Mouse (Mus musculus) stomach, embryonic 14.5 days (tissue): ENCODE data around the gene Caskin1. TPM values are rescaled to one million over a fixed set of nuclear protein-coding genes. Genes with fewer than 3 reads are reported as not detected.

Experiments used
- ATAC-seq: fragments of 200-750 bp; cut with Nextera tagmentation; 2 replicates; pipeline ENCODE4 v1.8.0; 2017; ENCODE audit warnings: low read depth, moderate TSS enrichment; ENCODE audit not compliant: insufficient number of reproducible peaks, insufficient read depth, low FRiP score
- H3K27ac ChIP-seq: fragments of 300-500 bp; sonication (generic); 2 replicates; pipeline ENCODE4 v1.5.1; 2014; ENCODE audit warnings: mild to moderate bottlenecking, low read length, moderate library complexity, mixed read lengths
- H3K27me3 ChIP-seq: fragments of 300-500 bp; sonication (generic); 2 replicates; pipeline ENCODE4 v1.6.1; 2014; ENCODE audit warnings: low read length, control low read depth, mixed read lengths; ENCODE audit not compliant: control insufficient read depth, insufficient read depth
- H3K36me3 ChIP-seq: fragments of 300-500 bp; sonication (generic); 2 replicates; pipeline ENCODE4 v1.6.1; 2014; ENCODE audit warnings: mild to moderate bottlenecking, control low read depth, low read length, moderate library complexity, mixed read lengths; ENCODE audit not compliant: control insufficient read depth, insufficient read depth
- H3K4me1 ChIP-seq: fragments of 300-500 bp; sonication (generic); 2 replicates; pipeline ENCODE4 v1.6.1; 2014; ENCODE audit warnings: low read length, control low read depth, mixed read lengths; ENCODE audit not compliant: control insufficient read depth, insufficient read depth
- H3K4me2 ChIP-seq: fragments of 300-500 bp; sonication (generic); replicated peaks from 2 replicates; pipeline ENCODE4 v1.6.1; 2014; ENCODE audit warnings: low read depth, low read length, control low read depth
- H3K4me3 ChIP-seq: fragments of 300-500 bp; sonication (generic); 2 replicates; pipeline ENCODE4 v1.5.1; 2014; ENCODE audit warnings: low read depth, low read length, control low read depth
- H3K9ac ChIP-seq: fragments of 300-500 bp; sonication (generic); replicated peaks from 2 replicates; pipeline ENCODE4 v1.6.1; 2014; ENCODE audit warnings: low read depth, mild to moderate bottlenecking, control low read depth, low read length, moderate library complexity, mixed read lengths
- H3K9me3 ChIP-seq: fragments of 300-500 bp; sonication (generic); 2 replicates; pipeline ENCODE4 v1.6.1; 2016; ENCODE audit warnings: low read depth, low read length, control low read depth; ENCODE audit not compliant: control insufficient read depth
- WGBS: fragments of 180-500 bp; shearing (Covaris S2); extraction: QIAGEN DNeasy Blood & Tissue Kit; methylation state at CpG from one replicate; pipeline ENCODE4 v1.1.7; 2014; 5-methylcytosine and 5-hydroxymethylcytosine counted together
- polyA plus RNA-seq: library from polyadenylated mRNA; unstranded; fragments of >200 nt; fragmentation: Nextera tagmentation; extraction: Ambion mirVana; gene quantifications from 2 replicates; pipeline ENCODE4 v1.2.1, GENCODE M21; 2014

Caskin1 gene
- polyA plus RNA-seq, 1 experiment from 2014 or later: 3.8 TPM

- H3K9ac ChIP-seq: no peak overlapping the region
Observed at GRCm38 (mm10) chr17:24513609-24514008, 25.2 kb downstream of the Caskin1 start.

GRCm38 (mm10) chr17:24514270-24515257 is 26.2 kb downstream of the Caskin1 start:
- no peak for ATAC-seq
- H3K36me3 ChIP-seq: peaks cover 66% of the 10 kb centered on the region

More at GRCm38 (mm10) chr17:24513609-24514008, 25.2 kb downstream of the Caskin1 start:
- Histone ChIP-seq H3K27me3 (no peaks in the 10 kb centered on the region), H3K4me1 (no peaks in the 10 kb centered on the region), H3K4me2 (no peak overlapping the region), H3K9me3 (no peaks in the 10 kb centered on the region), H3K4me3 (no peak overlapping the region), H3K36me3 (peaks cover 70% of the 10 kb centered on the region), H3K27ac (no peak overlapping the region)
- WGBS: 39% methylated on average over 5 of the region's 5 CpGs
- ATAC-seq: 0 out of 2 replicates have a peak, but pooled peaks have one; percentile 40

GRCm38 (mm10) chr17:24520450-24520849 is 32.0 kb downstream of the Caskin1 start:
- 87% methylated on average over 4 of the region's 4 CpGs for WGBS

More at GRCm38 (mm10) chr17:24514270-24515257, 26.2 kb downstream of the Caskin1 start:
- H3K4me3 ChIP-seq: no peak overlapping the region
- no peaks in the 10 kb centered on the region for H3K4me1 ChIP-seq
- H3K9ac ChIP-seq: no peak overlapping the region
- H3K9me3 ChIP-seq: no peaks in the 10 kb centered on the region
- no peaks in the 10 kb centered on the region for H3K27me3 ChIP-seq
- WGBS: 87% methylated on average over 24 of the region's 24 CpGs
- no peak overlapping the region for H3K4me2 ChIP-seq
- H3K27ac ChIP-seq: peak overlapping the region; percentile 12; the same call in 1 of the 2 replicates

GRCm38 (mm10) chr17:24524734-24525133 is 36.3 kb downstream of the Caskin1 start:
- no peak for ATAC-seq
- H3K9me3 ChIP-seq: no peaks in the 10 kb centered on the region
- WGBS: 60% methylated on average over 2 of the region's 2 CpGs
- H3K9ac ChIP-seq: 0 out of 2 replicates have a peak overlapping the region, but pooled peaks have one; percentile 6
- H3K27ac ChIP-seq: peak overlapping the region; percentile 27; the same call in 1 of the 2 replicates
- H3K36me3 ChIP-seq: peaks cover 7% of the 10 kb centered on the region
- H3K4me2 ChIP-seq: no peak overlapping the region
- H3K4me3 ChIP-seq: no peak overlapping the region
- no peaks in the 10 kb centered on the region for H3K27me3 ChIP-seq
- H3K4me1 ChIP-seq: peaks cover 12% of the 10 kb centered on the region

More at GRCm38 (mm10) chr17:24520450-24520849, 32.0 kb downstream of the Caskin1 start:
- Histone ChIP-seq H3K4me1 (no peaks in the 10 kb centered on the region), H3K4me3 (no peak overlapping the region), H3K27ac (no peak overlapping the region), H3K9me3 (no peaks in the 10 kb centered on the region), H3K9ac (no peak overlapping the region), H3K4me2 (no peak overlapping the region), H3K27me3 (no peaks in the 10 kb centered on the region), H3K36me3 (peaks cover 29% of the 10 kb centered on the region)
- ATAC-seq: no peak

GRCm38 (mm10) chr17:24527315-24527714 is 38.9 kb downstream of the Caskin1 start:
- ATAC-seq: no peak; the same call in 1 of the 2 replicates
- H3K4me1 ChIP-seq: peaks cover 20% of the 10 kb centered on the region
- H3K36me3 ChIP-seq: peaks cover 16% of the 10 kb centered on the region
- H3K4me3 ChIP-seq: peak overlapping the region; percentile 85
- H3K9me3 ChIP-seq: no peaks in the 10 kb centered on the region
- H3K9ac ChIP-seq: peak overlapping the region; percentile 71
- H3K27ac ChIP-seq: peak overlapping the region; percentile 79
- peak overlapping the region; percentile 76 for H3K4me2 ChIP-seq
- H3K27me3 ChIP-seq: no peaks in the 10 kb centered on the region
- WGBS: under 1% methylated on average over 19 of the region's 19 CpGs

GRCm38 (mm10) chr17:24527723-24528559 is 39.5 kb downstream of the Caskin1 start, which contains the start of gene Traf7:
Gene Traf7, minus strand, starts transcription at chr17:24527938.
- no peaks in the 10 kb centered on the region for H3K27me3 ChIP-seq
- H3K27ac ChIP-seq: peak within 1 kb of the TSS; percentile 81
- no peaks in the 10 kb centered on the region for H3K9me3 ChIP-seq
- peak within 1 kb of the TSS; percentile 84 for H3K4me2 ChIP-seq
- peaks cover 23% of the 10 kb centered on the region for H3K4me1 ChIP-seq
- WGBS: under 1% methylated on average over 40 of the region's 40 CpGs
- peak; percentile 98 for ATAC-seq
- H3K36me3 ChIP-seq: peaks cover 16% of the 10 kb centered on the region
- peak within 1 kb of the TSS; percentile 71 for H3K9ac ChIP-seq
- H3K4me3 ChIP-seq: peak within 1 kb of the TSS; percentile 85

- H3K4me2 ChIP-seq: peak overlapping the region; percentile 84
- WGBS: under 1% methylated on average over 8 of the region's 8 CpGs
- no peak for ATAC-seq
- H3K27me3 ChIP-seq: no peaks in the 10 kb centered on the region
- H3K4me1 ChIP-seq: peaks cover 27% of the 10 kb centered on the region
- no peaks in the 10 kb centered on the region for H3K9me3 ChIP-seq
- peak overlapping the region; percentile 81 for H3K27ac ChIP-seq
- peak overlapping the region; percentile 57 for H3K9ac ChIP-seq
- H3K4me3 ChIP-seq: peak overlapping the region; percentile 85
- peaks cover 16% of the 10 kb centered on the region; the same call in 1 of the 2 replicates for H3K36me3 ChIP-seq
Observed at GRCm38 (mm10) chr17:24528560-24528918, 40.1 kb downstream of the Caskin1 start.

- H3K4me2 ChIP-seq: peak overlapping the region; percentile 84
- peaks cover 27% of the 10 kb centered on the region for H3K4me1 ChIP-seq
- peak overlapping the region; percentile 85 for H3K4me3 ChIP-seq
- WGBS: under 1% methylated on average over 4 of the region's 4 CpGs
- H3K9me3 ChIP-seq: no peaks in the 10 kb centered on the region
- peak overlapping the region; percentile 57 for H3K9ac ChIP-seq
- H3K27me3 ChIP-seq: no peaks in the 10 kb centered on the region
- ATAC-seq: no peak
- H3K27ac ChIP-seq: peak overlapping the region; percentile 81; the same call in 1 of the 2 replicates
- H3K36me3 ChIP-seq: peaks cover 16% of the 10 kb centered on the region; the same call in 1 of the 2 replicates
Observed at GRCm38 (mm10) chr17:24529007-24529451, 40.6 kb downstream of the Caskin1 start.
